Mouse (Mus musculus) intestine, postnatal 0 days (tissue): ENCODE data around the gene Fgf15. TPM values are rescaled to one million over a fixed set of nuclear protein-coding genes. Genes with fewer than 3 reads are reported as not detected.

ENCODE experiments used
- ATAC-seq: fragments of 200-750 bp; cut with Nextera tagmentation; 2 replicates; pipeline ENCODE4 v1.8.0; 2017; ENCODE audit warnings: mild to moderate bottlenecking, moderate TSS enrichment, moderate library complexity
- H3K27ac ChIP-seq: fragments of 300-500 bp; sonication (generic); 2 replicates; pipeline ENCODE4 v1.5.1; 2014; ENCODE audit warnings: mild to moderate bottlenecking, low read depth, low read length, moderate library complexity
- H3K27me3 ChIP-seq: fragments of 300-500 bp; sonication (generic); replicated peaks from 2 replicates; pipeline ENCODE4 v1.6.1; 2014; ENCODE audit warnings: low read length, mixed read lengths; ENCODE audit not compliant: control insufficient read depth, insufficient read depth
- H3K36me3 ChIP-seq: fragments of 300-500 bp; sonication (generic); 2 replicates; pipeline ENCODE4 v1.6.1; 2014; ENCODE audit warnings: mild to moderate bottlenecking, moderate library complexity; ENCODE audit not compliant: control insufficient read depth, insufficient read depth
- H3K4me1 ChIP-seq: fragments of 300-500 bp; sonication (generic); replicated peaks from 2 replicates; pipeline ENCODE4 v1.6.1; 2014; ENCODE audit warnings: antibody characterized with exemption, low read length, mixed read lengths; ENCODE audit not compliant: control insufficient read depth, insufficient read depth
- H3K4me2 ChIP-seq: fragments of 300-500 bp; sonication (generic); replicated peaks from 2 replicates; pipeline ENCODE4 v1.6.1; 2014; ENCODE audit warnings: low read depth, mild to moderate bottlenecking, moderate library complexity
- H3K4me3 ChIP-seq: fragments of 300-500 bp; sonication (generic); 2 replicates; pipeline ENCODE4 v1.5.1; 2014; ENCODE audit warnings: low read depth, low read length
- H3K9ac ChIP-seq: fragments of 300-500 bp; sonication (generic); 2 replicates; pipeline ENCODE4 v1.6.1; 2014; ENCODE audit warnings: mild to moderate bottlenecking, low read depth, low read length
- H3K9me3 ChIP-seq: fragments of 300-500 bp; sonication (generic); 2 replicates; pipeline ENCODE4 v1.6.1; 2016; ENCODE audit warnings: mixed run types; ENCODE audit not compliant: control insufficient read depth
- CTCF ChIP-seq: sonication (generic); IDR thresholded peaks from 2 replicates; pipeline ENCODE4 v1.5.1; 2016; ENCODE audit warnings: low read depth, mild to moderate bottlenecking, control low read depth, antibody characterized with exemption, moderate library complexity
- WGBS: fragments of 180-500 bp; shearing (Covaris S2); extraction: QIAGEN DNeasy Blood & Tissue Kit; methylation state at CpG from one replicate; pipeline ENCODE4 v1.1.7; 2014; 5-methylcytosine and 5-hydroxymethylcytosine counted together
- polyA plus RNA-seq: library from polyadenylated mRNA; unstranded; fragments of >200 nt; fragmentation: Nextera tagmentation; extraction: Ambion mirVana; gene quantifications from 2 replicates; pipeline ENCODE4 v1.2.1, GENCODE M21; 2015

Gene Fgf15
- polyA plus RNA-seq = 51.7 and 76.9 TPM in 2 replicates

- H3K27ac ChIP-seq = no peak within 1 kb of the TSS
- WGBS = under 1% methylated on average over 65 of the region's 65 CpGs
- H3K4me2 ChIP-seq = peak within 1 kb of the TSS; percentile 77
- H3K4me3 ChIP-seq = peak within 1 kb of the TSS; percentile 41
- peak within 1 kb of the TSS; percentile 17; the same call in 1 of the 2 replicates for H3K9ac ChIP-seq
- peaks cover 50% of the 10 kb centered on the region for H3K27me3 ChIP-seq
- TF ChIP-seq CTCF = no peak
- peak; percentile 20 for ATAC-seq
- H3K36me3 ChIP-seq = no peaks in the 10 kb centered on the region
- H3K4me1 ChIP-seq = peaks cover 10% of the 10 kb centered on the region; the same call in 1 of the 2 replicates
- no peaks in the 10 kb centered on the region for H3K9me3 ChIP-seq
These were observed at the start of gene Fgf15 for GRCm38 (mm10) chr7:144896294-144897218. Gene Fgf15, plus strand, starts transcription at chr7:144896531.

DNA sequence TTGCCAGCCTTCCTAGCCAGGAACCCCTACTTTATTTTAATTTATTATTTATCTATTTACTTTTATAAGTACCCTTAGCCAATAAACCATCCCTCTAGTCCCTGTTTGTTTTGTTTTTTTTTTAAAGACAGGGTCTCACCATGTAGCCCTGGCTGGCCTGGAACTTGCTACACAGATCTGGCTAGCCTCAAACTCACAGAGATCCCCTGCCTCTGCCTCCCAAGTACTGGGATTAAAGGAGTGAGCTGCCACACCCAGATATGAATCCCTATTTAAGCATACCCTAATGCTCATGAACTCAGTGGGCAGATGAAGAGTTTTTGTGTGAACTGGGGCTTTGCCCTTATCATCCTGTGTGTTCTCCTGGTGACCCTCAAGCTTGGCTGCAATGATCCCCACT is 49.3 kb upstream of the Fgf15 start, which contains the start of gene Fgf4:
Gene Fgf4 (plus strand): TSS at position 301 of the 400 bp plus-strand sequence.
- Histone ChIP-seq H3K4me3 (no peak within 1 kb of the TSS), H3K4me2 (no peak within 1 kb of the TSS), H3K4me1 (no peaks in the 10 kb centered on the region), H3K36me3 (no peaks in the 10 kb centered on the region), H3K9me3 (no peaks in the 10 kb centered on the region), H3K9ac (no peak within 1 kb of the TSS), H3K27ac (no peak within 1 kb of the TSS), H3K27me3 (0 out of 2 replicates have a peak, but pooled peaks cover 3% of the 10 kb centered on the region)
- TF ChIP-seq CTCF = no peak
- ATAC-seq = no peak

GRCm38 (mm10) chr7:144851321-144851720 is 45.0 kb upstream of the Fgf15 start:
- TF ChIP-seq CTCF = peak; percentile 19; the same call in 1 of the 2 replicates
- Histone ChIP-seq H3K4me1 (no peaks in the 10 kb centered on the region), H3K4me3 (no peak overlapping the region), H3K27ac (no peak overlapping the region), H3K27me3 (no peaks in the 10 kb centered on the region), H3K36me3 (no peaks in the 10 kb centered on the region), H3K9me3 (no peaks in the 10 kb centered on the region), H3K9ac (no peak overlapping the region), H3K4me2 (no peak overlapping the region)
- ATAC-seq = no peak
- WGBS = 41% methylated on average over 3 of the region's 3 CpGs

DNA sequence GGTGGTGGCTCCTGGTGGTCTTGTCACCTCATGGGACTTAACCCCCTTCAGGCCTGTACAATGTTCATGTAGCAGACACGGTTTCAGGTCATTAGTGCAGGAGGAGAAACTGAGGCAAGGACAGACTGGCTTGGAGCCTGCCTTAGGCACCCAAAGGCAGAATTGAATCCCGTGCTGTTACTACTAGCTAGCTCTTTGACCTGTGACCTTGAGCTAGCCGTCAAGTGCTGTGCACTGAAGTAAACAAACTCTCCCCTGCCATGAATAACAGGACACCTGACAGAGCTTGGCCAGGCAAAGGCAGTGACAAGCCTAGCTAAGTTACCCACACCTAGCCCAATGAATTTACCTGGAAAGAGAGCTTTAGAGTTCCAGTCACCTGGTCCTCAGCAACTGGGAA is 41.4 kb upstream of the Fgf15 start:
- TF ChIP-seq CTCF = no peak
- Histone ChIP-seq H3K36me3 (no peaks in the 10 kb centered on the region), H3K27ac (no peak overlapping the region), H3K4me2 (no peak overlapping the region), H3K4me1 (no peaks in the 10 kb centered on the region), H3K27me3 (peaks cover 15% of the 10 kb centered on the region), H3K9me3 (no peaks in the 10 kb centered on the region), H3K9ac (no peak overlapping the region), H3K4me3 (no peak overlapping the region)
- no peak for ATAC-seq
- WGBS = 28% methylated on average over 3 of the region's 3 CpGs

DNA sequence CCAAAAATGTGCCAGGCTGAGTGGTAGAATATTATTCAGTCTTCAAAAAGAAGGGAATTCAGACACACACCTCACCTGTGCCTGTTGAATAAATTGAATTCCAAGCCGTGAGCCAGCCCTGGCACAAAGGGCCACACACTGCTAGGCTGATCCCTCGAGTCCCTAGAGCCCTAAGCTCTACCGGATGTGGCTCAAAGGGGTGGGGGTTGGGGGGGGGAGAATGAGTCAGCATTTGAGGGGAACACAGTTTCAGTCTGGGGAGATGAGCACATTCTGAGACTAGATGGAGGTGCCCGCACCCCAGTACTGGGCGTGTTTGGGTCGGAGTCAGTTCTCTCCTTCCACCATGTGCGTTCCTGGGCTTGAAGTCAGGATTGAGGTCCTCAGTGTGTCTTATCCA is 39.2 kb upstream of the Fgf15 start:
- H3K27ac ChIP-seq = no peak overlapping the region
- no peak overlapping the region for H3K9ac ChIP-seq
- no peak overlapping the region for H3K4me2 ChIP-seq
- no peak for ATAC-seq
- H3K36me3 ChIP-seq = no peaks in the 10 kb centered on the region
- no peaks in the 10 kb centered on the region for H3K4me1 ChIP-seq
- 86% methylated on average over 7 of the region's 7 CpGs for WGBS
- no peaks in the 10 kb centered on the region for H3K9me3 ChIP-seq
- H3K27me3 ChIP-seq = peaks cover 37% of the 10 kb centered on the region
- no peak for TF ChIP-seq CTCF
- H3K4me3 ChIP-seq = no peak overlapping the region

DNA sequence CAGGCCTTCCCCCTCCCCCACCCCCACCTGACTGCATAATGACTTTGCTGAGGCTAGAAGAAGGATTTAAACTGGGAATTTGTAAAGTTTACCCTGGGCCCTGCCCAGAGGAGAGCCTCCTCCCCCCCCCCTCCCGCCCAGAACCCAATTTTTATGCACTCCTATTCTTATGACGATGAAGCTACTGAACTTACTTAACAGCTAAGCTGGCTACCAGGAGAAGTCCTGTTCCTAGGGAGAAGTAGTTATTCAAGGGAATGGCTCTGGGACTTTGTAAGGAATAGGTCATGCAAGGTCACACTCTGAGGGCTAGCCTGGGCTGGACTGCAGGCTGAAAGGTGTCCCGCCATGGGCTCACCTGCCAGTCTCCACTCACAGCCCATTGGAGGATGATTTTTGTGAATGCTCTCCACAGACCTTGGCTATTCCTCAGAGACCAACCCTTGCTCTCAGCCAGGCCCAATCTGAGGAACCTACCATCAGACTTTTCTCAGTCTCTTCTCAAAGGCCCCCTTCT is 38.4 kb upstream of the Fgf15 start:
- 77% methylated on average over 3 of the region's 3 CpGs for WGBS
- Histone ChIP-seq H3K27me3 (peaks cover 44% of the 10 kb centered on the region), H3K9me3 (no peaks in the 10 kb centered on the region), H3K4me2 (no peak overlapping the region), H3K4me3 (no peak overlapping the region), H3K36me3 (no peaks in the 10 kb centered on the region), H3K27ac (no peak overlapping the region), H3K9ac (no peak overlapping the region), H3K4me1 (no peaks in the 10 kb centered on the region)
- no peak for TF ChIP-seq CTCF
- ATAC-seq = no peak
